Mouse (Mus musculus) olfactory bulb, adult 2 months (tissue): ENCODE measurements around the gene Dnaic2.

Experiments used
- CTCF ChIP-seq: fragments of 200-500 bp; IDR thresholded peaks from 2 replicates; pipeline ENCODE4 v1.5.1; 2012; ENCODE audit warnings: low read depth, mild to moderate bottlenecking, low read length, moderate library complexity; ENCODE audit not compliant: insufficient read depth
- POLR2A ChIP-seq: fragments of 200-500 bp; IDR thresholded peaks from 2 replicates; pipeline ENCODE4 v1.6.1; 2012; ENCODE audit warnings: mild to moderate bottlenecking, low read depth, low read length, moderate library complexity; ENCODE audit not compliant: insufficient read depth

DNA sequence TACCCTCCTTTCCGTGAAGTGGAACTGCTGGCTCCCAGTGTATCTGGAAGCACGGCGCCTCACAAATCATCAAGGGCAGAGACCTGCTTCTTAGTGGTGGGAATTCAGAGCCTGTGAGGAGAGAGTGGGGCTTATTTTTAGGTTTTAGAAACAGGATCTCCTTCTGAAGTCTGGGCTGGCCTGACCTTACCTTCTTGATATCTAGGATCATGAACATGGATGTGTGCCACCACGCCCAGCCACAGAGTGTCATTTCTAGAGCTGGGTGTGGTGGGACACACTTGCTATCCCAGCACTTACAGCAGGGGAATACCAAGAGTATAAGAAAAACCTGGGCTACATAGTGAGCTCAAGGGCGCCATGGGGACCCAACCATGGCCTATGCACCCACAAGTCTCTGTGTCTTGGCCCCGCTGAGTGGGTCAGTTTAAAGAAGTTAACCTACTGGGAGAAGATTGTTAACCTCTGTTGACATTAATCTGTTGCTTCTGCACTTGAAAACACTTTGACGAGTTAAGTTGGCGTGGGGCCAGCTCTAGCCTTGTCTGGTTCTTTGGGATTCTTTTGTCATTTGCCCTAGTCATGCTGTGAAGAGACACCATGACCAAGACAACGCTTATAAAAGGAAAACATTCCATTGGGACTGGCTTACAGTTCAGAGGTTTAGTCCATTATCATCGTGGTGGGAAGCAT, 44.0 kb upstream of the Dnaic2 start:
- TF ChIP-seq CTCF (no peak), POLR2A (no peak)
